Mouse (Mus musculus) adrenal gland, adult 2 months (tissue): ENCODE measurements around the gene 1700123O20Rik. TPM values are rescaled to one million over a fixed set of nuclear protein-coding genes. Genes with fewer than 3 reads are reported as not detected.

ENCODE experiments used
- DNase-seq: peaks from one replicate; pipeline ENCODE4 v3.0.0; 2021
- polyA plus RNA-seq: library from polyadenylated mRNA; depleted of rRNA; stranded (reverse); fragments of >200 nt; gene quantifications from 2 replicates; pipeline ENCODE4 v1.2.3, GENCODE M21; 2012
- total RNA-seq, 2 experiments: library from RNA; stranded (reverse); gene quantifications; 2 replicates each; pipeline ENCODE4 v1.2.3; 2021

Gene 1700123O20Rik
- total and polyA plus RNA-seq, 3 experiments = 39.8 to 52.7 (median 41.7) TPM

DNA sequence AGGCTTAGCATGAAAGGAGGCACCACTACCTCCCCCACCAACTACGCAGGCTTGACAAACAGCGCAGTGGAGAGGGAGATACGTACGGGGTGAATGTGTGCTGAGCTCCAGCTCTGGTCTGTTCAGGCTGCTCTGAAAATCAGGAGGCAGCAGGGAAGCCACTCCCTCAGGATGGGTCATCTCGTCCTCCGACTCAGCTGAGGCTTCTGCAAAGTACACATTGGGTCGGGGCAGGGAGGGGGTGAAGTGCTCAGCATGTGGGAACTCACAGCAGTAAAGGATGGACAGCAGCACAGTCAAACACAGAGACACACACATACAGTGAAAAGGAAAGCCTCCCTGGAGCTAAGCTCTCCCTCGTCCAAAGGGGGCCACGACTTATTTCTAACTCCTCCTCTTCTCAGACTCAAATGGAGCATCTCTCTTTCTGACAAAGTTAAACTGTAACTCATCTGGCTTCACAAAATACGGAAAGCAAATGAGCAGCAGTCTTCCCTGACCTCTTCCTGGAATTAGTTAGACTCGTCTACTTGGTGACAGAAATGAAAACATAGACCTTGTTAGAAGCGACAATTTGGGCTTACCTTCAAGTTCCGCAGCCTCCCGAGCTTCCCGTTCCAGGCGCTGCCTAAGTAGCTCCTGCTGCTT is 7.2 kb upstream of the 1700123O20Rik start:
- no peak for DNase-seq

- DNase-seq = no peak
Measured at GRCm38 (mm10) chr14:54682396-54682795, 3.6 kb upstream of the 1700123O20Rik start.

DNA sequence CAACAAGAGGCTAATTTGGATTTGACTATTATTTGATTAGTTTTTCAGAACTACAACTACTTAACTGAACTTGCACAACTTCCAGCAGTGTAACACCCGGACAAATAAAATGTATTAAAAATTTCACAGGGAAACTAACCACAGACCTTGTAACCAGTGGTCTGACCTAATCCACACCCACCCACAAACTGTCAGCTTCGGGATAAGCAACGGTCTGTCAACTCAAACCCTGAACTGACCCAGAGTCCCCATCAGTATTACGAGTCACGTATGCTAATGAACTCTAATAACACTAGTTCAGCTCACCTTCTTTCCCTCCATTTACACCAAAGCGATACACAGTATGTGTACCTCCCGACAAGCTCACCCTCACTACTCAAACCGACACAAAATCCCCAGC is 545 bp upstream of the 1700123O20Rik start:
- peak; percentile 13 for DNase-seq

DNA sequence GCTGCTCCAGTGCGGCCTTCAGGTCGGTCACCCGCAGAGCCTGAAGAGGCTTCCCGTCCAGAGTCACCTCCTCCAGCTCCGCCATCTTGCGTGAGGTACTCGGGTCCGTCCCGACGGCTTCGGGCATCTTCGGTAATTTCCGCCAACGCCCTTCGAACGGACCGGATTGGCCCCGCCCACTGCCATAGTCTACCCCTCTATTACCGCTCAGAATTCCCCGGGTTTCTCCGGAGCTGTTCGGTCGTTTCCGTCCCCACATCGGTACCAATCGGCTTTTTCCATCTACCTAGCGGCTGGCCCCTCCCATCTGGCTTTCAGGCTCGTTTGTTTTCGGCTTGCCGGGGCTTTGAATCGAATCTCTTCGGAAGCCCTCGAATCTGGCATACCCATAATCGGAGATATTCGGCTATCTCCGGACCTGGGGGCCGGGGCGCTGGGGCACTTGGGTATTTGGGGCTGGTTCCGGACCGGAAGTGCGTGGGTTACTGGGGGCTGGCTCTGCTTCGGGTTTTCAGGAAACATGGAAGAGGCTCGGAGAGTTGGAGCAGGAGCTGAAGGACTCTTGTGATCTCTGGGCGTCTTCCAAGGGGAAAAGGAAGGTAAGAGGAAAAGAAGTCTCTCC is 617 bp downstream of the 1700123O20Rik start, which contains the start of gene Acin1:
Gene Acin1, minus strand, starts transcription at position 410 of the 622 bp plus-strand sequence.
- DNase-seq = peak; percentile 100

- DNase-seq = no peak
Measured at GRCm38 (mm10) chr14:54687251-54687650, 1.2 kb downstream of the 1700123O20Rik start.

GRCm38 (mm10) chr14:54695042-54695441 is 9.0 kb downstream of the 1700123O20Rik start:
- DNase-seq = no peak

DNA sequence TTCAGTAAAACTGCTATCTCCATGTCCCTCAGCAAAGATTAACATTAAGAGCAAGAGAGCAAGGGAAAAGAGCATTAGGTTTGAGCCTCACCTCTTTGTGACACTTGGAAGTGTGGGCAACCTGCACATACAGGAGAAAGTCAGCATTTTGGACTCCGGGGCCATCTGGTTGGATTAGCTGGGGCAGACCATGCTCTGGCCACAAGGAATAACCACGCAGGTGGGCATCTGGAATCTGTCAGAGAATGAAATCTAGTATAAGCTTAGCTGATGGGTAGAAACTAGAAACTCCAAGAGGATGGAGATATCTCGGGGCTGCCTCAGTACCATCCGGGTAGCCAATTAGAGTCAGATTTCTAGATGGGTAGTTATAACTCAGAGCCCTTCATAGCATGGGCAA is 10.7 kb downstream of the 1700123O20Rik start:
- DNase-seq = no peak

DNA sequence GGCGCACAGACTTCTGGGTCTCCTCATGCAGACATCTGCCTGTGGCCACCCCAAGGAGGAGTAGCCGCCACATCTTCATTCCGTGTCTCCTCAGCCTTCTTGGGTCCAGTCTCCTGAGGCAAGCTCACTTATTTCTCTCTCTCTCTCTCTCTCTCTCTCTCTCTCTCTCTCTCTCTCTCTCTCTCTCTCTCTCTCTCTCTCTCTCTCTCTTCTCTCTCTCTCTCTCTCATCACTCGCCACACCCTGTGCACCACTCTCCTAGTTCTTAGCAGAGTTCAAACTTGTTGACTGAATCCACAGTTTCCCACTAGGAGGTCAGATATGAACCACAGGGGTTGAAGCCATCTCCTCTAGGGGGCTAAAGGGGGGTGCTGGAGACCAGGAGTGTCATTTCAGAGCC is 12.7 kb downstream of the 1700123O20Rik start, which contains the start of gene Gm29776:
Gene Gm29776, minus strand, starts transcription at position 101 of the 400 bp plus-strand sequence.
- DNase-seq = no peak

DNA sequence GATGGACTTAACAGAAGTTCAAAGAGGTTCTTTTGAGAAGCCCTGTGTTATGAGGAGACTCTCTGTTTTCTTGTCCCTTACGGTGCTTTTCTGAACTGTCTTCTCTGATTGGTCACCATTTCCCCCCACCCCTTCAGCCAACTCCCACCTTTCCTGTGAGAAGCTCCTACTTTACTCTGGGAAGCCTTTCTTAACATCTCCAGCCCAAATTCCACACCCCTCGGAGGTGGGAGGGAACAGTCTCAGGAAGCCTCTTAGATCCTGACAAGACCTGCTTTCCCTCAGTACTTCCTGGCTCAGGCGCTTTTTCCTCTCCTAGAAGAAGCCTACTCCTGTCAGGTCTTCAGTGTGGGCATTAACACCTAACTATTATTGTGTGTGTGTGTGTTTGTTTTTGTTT is 13.6 kb downstream of the 1700123O20Rik start:
- DNase-seq = no peak

- peak; percentile 77 for DNase-seq
Measured at GRCm38 (mm10) chr14:54701298-54701697, 15.3 kb downstream of the 1700123O20Rik start.

DNA sequence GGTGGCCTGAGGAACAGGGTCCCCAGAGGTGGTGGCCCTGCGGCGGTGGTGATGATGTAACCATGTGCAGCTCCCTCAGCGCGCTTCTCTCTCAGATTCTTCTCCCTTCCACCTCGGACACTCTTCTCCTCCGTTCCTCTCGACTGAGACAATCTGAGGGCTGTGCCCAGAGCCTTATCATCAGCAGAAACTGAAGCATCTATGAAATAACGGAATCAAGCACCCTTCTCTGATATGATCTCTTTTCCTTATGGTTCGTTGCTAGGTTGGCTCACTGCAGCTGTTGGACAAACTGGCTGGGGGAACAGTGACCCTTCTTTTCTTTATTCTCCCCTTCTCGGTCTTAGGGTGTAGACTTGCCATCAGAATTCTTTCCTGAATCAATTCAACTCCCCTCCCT is 17.2 kb downstream of the 1700123O20Rik start:
- no peak for DNase-seq

DNA sequence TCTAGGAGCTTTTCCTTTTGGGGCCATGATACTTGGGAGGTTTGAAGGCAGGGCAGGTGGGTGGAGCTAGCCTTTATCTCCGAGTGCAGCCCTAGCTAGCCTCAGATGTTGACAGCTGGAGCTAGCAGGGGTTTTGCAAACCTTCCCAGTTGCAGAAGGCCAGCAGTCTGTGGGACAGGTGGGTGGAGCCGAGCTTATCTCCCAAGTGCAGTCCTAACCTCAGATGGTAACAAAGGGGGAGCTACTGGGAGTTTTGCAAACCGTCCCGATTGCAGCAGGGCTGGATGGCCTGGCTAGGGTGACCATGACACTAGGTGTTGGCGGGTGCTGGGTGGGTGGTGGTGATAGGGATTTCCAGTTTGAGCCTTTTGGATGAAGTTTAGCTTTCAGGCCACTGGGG is 19.8 kb downstream of the 1700123O20Rik start:
- DNase-seq = peak; percentile 31

- peak; percentile 16 for DNase-seq
Measured at GRCm38 (mm10) chr14:54706589-54707320, 20.7 kb downstream of the 1700123O20Rik start.

DNA sequence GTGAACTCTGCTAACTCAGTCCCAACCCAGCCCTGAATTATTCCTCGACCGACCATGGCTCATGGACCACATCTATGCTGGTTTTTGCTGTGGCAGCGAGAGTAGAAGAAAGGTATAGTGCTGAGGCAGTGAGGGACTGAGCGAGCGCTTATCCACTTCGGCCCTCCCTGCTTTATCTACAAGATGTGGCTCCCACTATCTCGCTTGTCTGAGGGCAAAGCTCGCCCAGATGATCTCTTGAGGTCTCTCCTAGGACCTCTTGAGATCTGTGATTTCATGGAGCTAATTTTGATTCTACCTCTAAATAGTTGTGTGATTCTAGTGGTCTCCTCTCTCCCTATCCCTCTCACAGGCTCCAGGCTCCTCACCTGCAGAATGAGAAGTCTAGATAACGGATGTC is 23.0 kb downstream of the 1700123O20Rik start:
- no peak for DNase-seq

DNA sequence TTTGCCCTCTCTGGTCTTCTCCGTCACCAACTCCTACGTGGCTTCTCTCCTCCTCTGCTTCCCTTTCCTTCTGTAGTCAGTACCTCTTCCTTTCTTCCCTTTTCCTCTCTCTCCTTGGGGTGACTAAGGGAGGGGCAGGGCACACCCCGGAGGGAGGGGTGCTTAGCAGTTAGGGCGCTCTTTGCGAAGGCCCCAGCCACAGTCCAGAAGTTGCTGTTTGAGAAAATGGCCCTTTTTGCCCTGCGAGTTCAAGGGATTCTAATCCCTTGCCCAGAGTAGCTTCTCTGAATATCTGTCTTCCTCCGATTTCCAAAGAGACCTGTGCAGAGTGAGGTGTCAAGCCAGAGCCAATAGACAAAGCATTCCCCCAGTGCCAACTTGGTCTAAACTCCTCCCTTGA is 26.1 kb downstream of the 1700123O20Rik start, which contains the start of gene Cebpe:
Gene Cebpe, minus strand, starts transcription at position 101 of the 400 bp plus-strand sequence.
- no peak for DNase-seq

- DNase-seq = peak; percentile 38
Measured at GRCm38 (mm10) chr14:54712861-54713260, 26.8 kb downstream of the 1700123O20Rik start.

- DNase-seq = peak; percentile 68
Measured at GRCm38 (mm10) chr14:54714121-54714520, 28.1 kb downstream of the 1700123O20Rik start.

- peak; percentile 38 for DNase-seq
Measured at GRCm38 (mm10) chr14:54714617-54715081, 28.6 kb downstream of the 1700123O20Rik start.

DNA sequence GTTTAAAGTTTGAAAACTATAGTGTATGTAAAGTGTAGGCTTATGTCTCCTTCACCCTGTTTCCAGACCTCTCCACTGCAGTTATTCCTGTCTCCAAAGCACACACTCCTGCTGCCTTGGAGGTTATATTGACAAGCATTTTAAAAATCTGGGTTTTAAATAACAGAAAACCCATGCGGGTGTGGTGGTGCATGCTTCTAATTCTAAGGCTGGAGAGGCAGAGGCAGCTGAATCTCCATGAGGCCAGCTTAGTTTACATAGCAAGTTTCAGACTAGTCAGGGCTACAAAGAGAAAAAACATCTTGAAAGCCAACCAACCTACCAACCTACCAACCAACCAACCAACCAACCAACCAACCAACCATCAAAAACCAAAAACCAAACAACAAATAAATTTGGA is 29.4 kb downstream of the 1700123O20Rik start:
- DNase-seq = no peak

- no peak for DNase-seq
Measured at GRCm38 (mm10) chr14:54720041-54720440, 34.0 kb downstream of the 1700123O20Rik start.

GRCm38 (mm10) chr14:54720654-54721350 is 34.8 kb downstream of the 1700123O20Rik start:
- DNase-seq = peak; percentile 28

DNA sequence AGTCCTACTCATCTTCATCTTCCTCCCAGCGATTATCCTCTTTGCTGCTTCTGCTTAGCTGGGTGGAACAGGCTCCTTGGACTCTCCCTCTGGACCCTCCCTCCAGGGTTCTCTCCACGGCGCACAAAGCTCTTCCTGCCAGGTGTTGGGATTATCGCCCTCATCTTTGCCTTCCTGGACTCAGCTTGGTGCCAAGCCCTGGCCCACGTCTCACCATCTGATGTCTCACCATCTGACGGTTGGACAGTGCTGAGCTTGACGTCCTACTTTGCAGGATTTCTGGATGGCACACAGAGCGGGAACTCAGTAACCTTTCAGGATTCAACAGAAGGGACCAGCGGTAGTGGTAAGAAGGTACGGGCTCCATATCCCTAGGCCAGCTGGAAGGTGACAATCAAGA is 35.7 kb downstream of the 1700123O20Rik start:
- no peak for DNase-seq
